Mouse (Mus musculus) CH12.LX (cell line): Measurements from ENCODE around the gene Tada1.

Source experiments
- BHLHE40 ChIP-seq: IDR thresholded peaks from 2 replicates; pipeline ENCODE4 v1.6.1; 2011; ENCODE audit warnings: mild to moderate bottlenecking, low read depth, low read length, improper control_type of control experiment
- CTCF ChIP-seq, 2 experiments: IDR thresholded peaks in 1 of 2; conservative IDR thresholded peaks in 1 of 2; 2 replicates each; pipeline ENCODE4 v1.5.1; 2011 to 2012; ENCODE audit warnings: low read depth in 2 of 2, low read length in 2 of 2, improper control_type of control experiment in 1 of 2, inconsistent platforms in 1 of 2, mild to moderate bottlenecking in 1 of 2, moderate library complexity in 1 of 2
- E2F4 ChIP-seq: IDR thresholded peaks from 2 replicates; pipeline ENCODE4 v1.6.1; 2011; ENCODE audit warnings: low read depth, low read length, improper control_type of control experiment; ENCODE audit not compliant: insufficient replicate concordance
- EP300 ChIP-seq: IDR thresholded peaks from 2 replicates; pipeline ENCODE4 v1.6.1; 2011; ENCODE audit warnings: low read length, improper control_type of control experiment
- MAFK ChIP-seq: IDR thresholded peaks from 2 replicates; pipeline ENCODE4 v1.6.1; 2011; ENCODE audit warnings: low read length, improper control_type of control experiment; ENCODE audit not compliant: insufficient replicate concordance
- NELFE ChIP-seq: IDR thresholded peaks from 2 replicates; pipeline ENCODE4 v1.6.1; 2011; ENCODE audit warnings: low read depth, low read length, improper control_type of control experiment
- NRF1 ChIP-seq: IDR thresholded peaks from 2 replicates; pipeline ENCODE4 v1.6.1; 2014; ENCODE audit warnings: low read depth, mild to moderate bottlenecking, inconsistent platforms, low read length, improper control_type of control experiment, moderate library complexity
- POLR2A ChIP-seq: IDR thresholded peaks from 2 replicates; pipeline ENCODE4 v1.6.1; 2011; ENCODE audit warnings: low read depth, mild to moderate bottlenecking, improper control_type of control experiment, low read length
- USF1 ChIP-seq: IDR thresholded peaks from 2 replicates; pipeline ENCODE4 v1.6.1; 2014; ENCODE audit warnings: low read depth, mild to moderate bottlenecking, inconsistent platforms, low read length, improper control_type of control experiment

GRCm38 (mm10) chr1:166429053-166429452 is 50.2 kb downstream of the Tada1 start:
- TF ChIP-seq EP300: no peak
- 0 out of 2 replicates have a peak, but pooled peaks have one; percentile 23 for TF ChIP-seq NELFE
- TF ChIP-seq USF1: no peak
- no peak for TF ChIP-seq POLR2A
- no peak for TF ChIP-seq BHLHE40
- TF ChIP-seq E2F4: no peak
- TF ChIP-seq NRF1: no peak
- TF ChIP-seq CTCF (conservative IDR thresholded peaks at IDR 0.05 in 1 of 2, IDR thresholded peaks at IDR 0.05 in 1 of 2; ENCODE audit: low read depth in 2 of 2, low read length in 2 of 2): peak; percentile 16 to 92; a peak in 2 of 4 replicates
- no peak for TF ChIP-seq MAFK
